Mouse (Mus musculus): Measurements from ENCODE around the gene Ncapd2. TPM values are rescaled to one million over a fixed set of nuclear protein-coding genes. Genes with fewer than 3 reads are reported as not detected.

Ncapd2 gene
- polyA plus RNA-seq, 1 experiment from 2014 or later: 148 TPM

DNA sequence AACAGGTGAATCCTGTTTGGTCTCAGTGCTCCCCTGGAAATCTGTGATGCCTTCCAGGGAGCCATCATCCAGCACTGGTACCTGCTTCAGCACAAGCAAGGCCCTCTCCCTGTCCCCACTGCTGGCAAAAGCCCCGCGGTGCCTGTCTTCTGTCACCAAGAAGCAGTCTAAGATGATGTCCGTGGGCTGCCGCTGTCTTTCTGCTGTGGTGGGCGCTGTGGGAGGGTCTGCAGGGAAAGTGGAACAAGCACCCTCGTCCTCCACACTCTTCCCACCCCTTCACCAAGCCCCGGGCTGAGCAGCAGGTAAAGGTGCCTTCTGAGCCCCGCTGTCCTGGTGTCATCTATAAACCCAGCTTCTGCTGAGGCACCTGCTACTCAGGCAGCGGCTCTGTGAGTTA lies 39.1 kb upstream of the Ncapd2 start:
- peak overlapping the region; percentile 91 for H3K4me2 ChIP-seq (replicated peaks)
- H3K4me3 ChIP-seq: no peak overlapping the region
- no peaks in the 10 kb centered on the region for H3K27me3 ChIP-seq
- H3K9me3 ChIP-seq: no peaks in the 10 kb centered on the region
- H3K27ac ChIP-seq: no peak overlapping the region
- no peak for ATAC-seq (ENCODE audit: low FRiP score, low read depth)
- H3K9ac ChIP-seq: no peak overlapping the region
- H3K36me3 ChIP-seq: no peaks in the 10 kb centered on the region; the same call in 1 of the 2 replicates
- 66% methylated on average over 9 of the region's 9 CpGs for WGBS
- H3K4me1 ChIP-seq: peaks cover 28% of the 10 kb centered on the region

DNA sequence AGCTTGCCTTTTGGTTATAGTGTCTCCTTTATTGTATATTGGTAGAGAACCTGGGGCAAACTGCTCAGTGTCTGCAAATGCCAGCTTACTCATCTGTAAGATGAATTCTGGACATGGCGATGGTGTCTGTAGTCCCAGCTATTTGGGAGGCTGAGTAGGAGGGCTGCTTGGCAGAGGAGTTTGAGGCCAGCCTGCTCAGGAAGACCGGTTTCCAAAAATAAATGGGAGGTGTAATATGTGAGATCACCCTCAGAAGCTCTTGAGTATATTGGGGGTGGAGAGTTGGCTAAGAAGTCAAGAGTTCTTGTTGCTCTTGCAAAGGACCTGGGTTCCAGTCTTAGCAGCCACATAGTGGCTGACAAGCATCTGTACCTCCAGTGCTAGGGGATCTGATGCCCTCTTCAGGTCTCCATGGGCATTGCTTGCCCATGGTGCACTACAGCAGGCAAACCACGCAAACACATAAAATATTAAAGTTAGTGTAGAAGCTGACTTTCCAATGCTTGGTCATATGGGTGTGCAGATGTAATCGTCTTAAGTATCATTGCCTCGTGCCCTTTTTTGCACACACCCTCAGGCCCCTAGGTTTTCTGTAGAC lies 34.1 kb upstream of the Ncapd2 start:
- 83% methylated on average over 5 of the region's 5 CpGs for WGBS
- no peak for ATAC-seq (ENCODE audit: low FRiP score, low read depth)
- H3K27me3 ChIP-seq: no peaks in the 10 kb centered on the region

DNA sequence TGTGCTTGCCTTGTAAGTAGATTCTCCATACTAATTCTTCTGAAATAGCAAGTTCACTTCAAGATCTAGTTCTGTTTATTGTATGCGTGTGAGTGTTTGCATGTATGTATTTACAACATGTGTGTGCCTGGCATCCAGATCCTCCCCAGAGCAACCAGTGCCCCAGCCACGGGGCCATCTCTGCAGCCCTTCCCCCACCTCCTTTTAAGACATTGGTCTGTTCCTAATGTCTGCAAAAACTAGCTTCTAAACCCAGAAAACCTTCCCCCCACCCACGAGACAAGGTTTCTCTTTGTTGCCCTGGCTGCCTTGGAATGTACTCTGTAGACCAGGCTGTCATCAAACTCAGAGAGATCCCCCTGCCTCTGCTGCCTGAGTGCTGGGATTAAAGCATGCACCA lies 31.1 kb upstream of the Ncapd2 start:
- Histone ChIP-seq H3K9ac (no peak overlapping the region), H3K27ac (no peak overlapping the region), H3K4me2 (replicated peaks) (no peak overlapping the region), H3K27me3 (no peaks in the 10 kb centered on the region), H3K4me3 (no peak overlapping the region), H3K9me3 (no peaks in the 10 kb centered on the region), H3K36me3 (peaks cover 13% of the 10 kb centered on the region), H3K4me1 (no peaks in the 10 kb centered on the region)
- WGBS: 73% methylated on average over 3 of the region's 3 CpGs
- ATAC-seq (ENCODE audit: low FRiP score, low read depth): no peak

More for the DNA sequence above, 34.1 kb upstream of the Ncapd2 start:
- peaks cover 13% of the 10 kb centered on the region for H3K36me3 ChIP-seq
- no peak overlapping the region for H3K4me2 ChIP-seq (replicated peaks)
- no peak overlapping the region for H3K9ac ChIP-seq
- H3K4me3 ChIP-seq: no peak overlapping the region
- H3K27ac ChIP-seq: no peak overlapping the region
- H3K4me1 ChIP-seq: peaks cover 2% of the 10 kb centered on the region; the same call in 1 of the 2 replicates
- no peaks in the 10 kb centered on the region for H3K9me3 ChIP-seq

DNA sequence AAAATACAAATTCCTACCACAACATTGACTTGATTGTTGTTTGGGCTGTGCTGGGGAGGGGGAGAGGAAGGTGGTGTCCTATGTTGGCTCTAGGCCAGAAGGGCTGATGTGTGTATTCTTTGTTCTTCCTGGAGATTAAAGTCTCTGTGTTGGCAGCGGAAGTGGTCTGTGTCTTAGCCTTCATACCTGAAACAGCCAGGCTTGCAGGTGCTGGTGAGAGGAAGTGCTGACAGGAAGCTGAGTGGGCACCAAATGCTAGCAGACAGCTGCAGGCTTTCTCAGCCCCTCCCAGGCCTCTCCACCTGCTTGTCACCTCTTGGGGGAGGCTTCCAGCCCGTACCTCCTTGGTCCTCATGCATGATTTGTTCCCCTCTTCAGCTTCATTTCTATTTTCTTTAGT lies 30.6 kb upstream of the Ncapd2 start:
- Histone ChIP-seq H3K9ac (no peak overlapping the region), H3K36me3 (peaks cover 13% of the 10 kb centered on the region), H3K27ac (no peak overlapping the region), H3K27me3 (no peaks in the 10 kb centered on the region), H3K9me3 (no peaks in the 10 kb centered on the region), H3K4me1 (no peaks in the 10 kb centered on the region), H3K4me2 (replicated peaks) (no peak overlapping the region), H3K4me3 (no peak overlapping the region)
- no peak for ATAC-seq (ENCODE audit: low FRiP score, low read depth)
- WGBS: 54% methylated on average over 2 of the region's 2 CpGs

DNA sequence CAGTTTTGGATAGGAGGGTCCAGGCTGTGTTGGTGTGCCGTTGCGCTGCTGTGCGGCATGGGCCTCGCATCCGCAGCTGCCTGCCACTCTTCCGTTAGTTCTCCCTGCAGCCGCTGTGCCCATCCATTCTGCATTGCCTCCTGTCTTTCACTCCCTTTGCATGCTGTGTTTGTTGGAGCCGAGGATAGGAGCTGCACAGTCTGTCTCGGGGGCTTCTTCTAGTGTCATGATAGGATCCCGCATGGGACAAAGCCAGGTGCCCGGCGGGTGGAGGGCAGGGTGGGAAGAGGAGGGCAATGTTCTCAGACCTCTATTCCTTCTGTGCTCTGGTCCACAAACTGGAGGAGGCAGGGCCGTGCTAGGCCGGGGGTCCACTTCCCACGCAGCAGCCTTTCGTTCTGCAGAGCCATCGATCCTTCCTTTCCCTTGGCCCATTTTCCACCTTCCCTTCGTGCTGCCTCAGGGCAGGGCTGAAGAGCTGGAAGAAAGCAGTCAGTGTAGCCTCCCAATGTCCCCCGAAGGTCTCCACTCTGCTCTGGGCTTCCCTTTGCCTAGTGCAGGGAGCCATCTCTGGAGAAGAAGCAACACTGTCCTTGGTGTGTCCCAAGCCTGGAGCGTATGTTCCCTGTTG lies 29.7 kb upstream of the Ncapd2 start:
- Histone ChIP-seq H3K36me3 (peaks cover 13% of the 10 kb centered on the region), H3K4me3 (no peak overlapping the region), H3K9ac (no peak overlapping the region), H3K4me1 (peaks cover 9% of the 10 kb centered on the region; the same call in 1 of the 2 replicates), H3K9me3 (no peaks in the 10 kb centered on the region), H3K27me3 (no peaks in the 10 kb centered on the region), H3K4me2 (replicated peaks) (no peak overlapping the region), H3K27ac (no peak overlapping the region)
- no peak for ATAC-seq (ENCODE audit: low FRiP score, low read depth)
- 89% methylated on average over 20 of the region's 20 CpGs for WGBS

DNA sequence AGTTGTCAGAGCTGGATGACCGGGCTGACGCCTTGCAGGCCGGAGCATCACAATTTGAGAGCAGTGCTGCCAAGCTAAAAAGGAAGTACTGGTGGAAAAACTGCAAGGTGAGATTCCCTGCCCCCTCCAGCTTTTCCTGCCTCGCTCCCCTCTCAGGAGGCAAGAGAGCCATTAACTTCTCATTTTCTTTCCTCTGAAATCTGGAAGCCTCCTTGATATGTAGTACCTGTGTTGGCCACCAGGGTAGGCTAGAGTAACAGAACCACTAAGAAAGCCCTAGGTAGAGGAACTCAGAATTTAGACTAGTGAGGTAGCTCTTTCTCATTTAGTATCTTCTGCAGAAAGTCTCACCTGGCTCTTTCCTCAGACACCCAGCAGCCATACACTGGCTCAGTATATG lies 27.5 kb upstream of the Ncapd2 start:
- Histone ChIP-seq H3K4me2 (replicated peaks) (no peak overlapping the region), H3K36me3 (peaks cover 5% of the 10 kb centered on the region; the same call in 1 of the 2 replicates), H3K4me1 (peaks cover 13% of the 10 kb centered on the region; the same call in 1 of the 2 replicates), H3K27ac (no peak overlapping the region), H3K9ac (no peak overlapping the region), H3K9me3 (no peaks in the 10 kb centered on the region), H3K27me3 (peaks cover 5% of the 10 kb centered on the region; the same call in 1 of the 2 replicates), H3K4me3 (no peak overlapping the region)
- WGBS: 72% methylated on average over 4 of the region's 4 CpGs
- ATAC-seq (ENCODE audit: low FRiP score, low read depth): no peak

DNA sequence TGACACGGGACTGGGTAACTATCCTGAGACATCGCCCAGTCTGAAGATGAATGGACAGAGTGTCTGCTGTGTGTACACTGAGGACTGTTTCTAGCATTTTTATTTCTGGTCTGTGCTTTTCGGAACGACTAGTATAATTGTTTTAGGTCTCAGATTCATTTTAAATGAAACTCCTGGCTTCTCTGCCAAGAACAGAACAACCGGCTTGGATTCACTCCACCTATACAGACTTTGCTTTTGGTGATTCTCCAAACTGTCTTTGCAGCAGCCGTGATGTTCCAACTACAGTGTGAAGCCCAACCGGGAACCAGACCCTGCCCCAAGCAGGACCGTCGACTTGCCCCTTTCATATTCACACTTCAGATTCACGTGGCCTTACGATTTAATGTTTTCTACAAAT lies 26.4 kb upstream of the Ncapd2 start:
- no peak for ATAC-seq (ENCODE audit: low FRiP score, low read depth)
- H3K9me3 ChIP-seq: no peaks in the 10 kb centered on the region
- H3K36me3 ChIP-seq: peaks cover 2% of the 10 kb centered on the region; the same call in 1 of the 2 replicates
- H3K27me3 ChIP-seq: peaks cover 16% of the 10 kb centered on the region
- no peak overlapping the region for H3K4me2 ChIP-seq (replicated peaks)
- H3K9ac ChIP-seq: no peak overlapping the region
- H3K4me3 ChIP-seq: no peak overlapping the region
- no peak overlapping the region for H3K27ac ChIP-seq
- H3K4me1 ChIP-seq: peaks cover 13% of the 10 kb centered on the region; the same call in 1 of the 2 replicates
- 87% methylated on average over 11 of the region's 11 CpGs for WGBS

DNA sequence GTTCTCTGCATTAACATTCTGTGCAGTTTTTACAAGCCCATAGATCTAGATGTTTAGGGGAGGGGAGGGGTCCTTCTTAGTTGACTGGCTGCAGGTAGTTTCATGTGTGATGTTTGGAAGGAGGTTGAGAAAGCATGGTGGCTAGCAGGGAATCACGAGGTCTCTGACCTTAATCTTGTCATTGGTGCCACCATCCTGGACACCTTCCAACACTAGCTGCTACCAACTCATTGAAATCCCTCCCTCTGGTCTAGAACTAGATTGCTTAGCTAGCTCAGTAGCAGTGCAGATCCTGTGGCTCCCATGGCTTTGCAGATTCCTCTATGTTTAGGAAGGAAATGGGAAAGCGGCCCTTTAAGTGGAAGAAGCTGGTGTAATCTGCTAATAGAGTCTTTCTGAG lies 25.4 kb upstream of the Ncapd2 start:
- Histone ChIP-seq H3K9me3 (no peaks in the 10 kb centered on the region), H3K36me3 (no peaks in the 10 kb centered on the region; the same call in 1 of the 2 replicates), H3K27ac (no peak overlapping the region), H3K9ac (no peak overlapping the region), H3K27me3 (peaks cover 19% of the 10 kb centered on the region), H3K4me2 (replicated peaks) (peak overlapping the region; percentile 91), H3K4me1 (peaks cover 13% of the 10 kb centered on the region; the same call in 1 of the 2 replicates), H3K4me3 (0 out of 2 replicates have a peak overlapping the region, but pooled peaks have one; percentile 69)
- 89% methylated on average over 2 of the region's 2 CpGs for WGBS
- ATAC-seq (ENCODE audit: low FRiP score, low read depth): no peak

DNA sequence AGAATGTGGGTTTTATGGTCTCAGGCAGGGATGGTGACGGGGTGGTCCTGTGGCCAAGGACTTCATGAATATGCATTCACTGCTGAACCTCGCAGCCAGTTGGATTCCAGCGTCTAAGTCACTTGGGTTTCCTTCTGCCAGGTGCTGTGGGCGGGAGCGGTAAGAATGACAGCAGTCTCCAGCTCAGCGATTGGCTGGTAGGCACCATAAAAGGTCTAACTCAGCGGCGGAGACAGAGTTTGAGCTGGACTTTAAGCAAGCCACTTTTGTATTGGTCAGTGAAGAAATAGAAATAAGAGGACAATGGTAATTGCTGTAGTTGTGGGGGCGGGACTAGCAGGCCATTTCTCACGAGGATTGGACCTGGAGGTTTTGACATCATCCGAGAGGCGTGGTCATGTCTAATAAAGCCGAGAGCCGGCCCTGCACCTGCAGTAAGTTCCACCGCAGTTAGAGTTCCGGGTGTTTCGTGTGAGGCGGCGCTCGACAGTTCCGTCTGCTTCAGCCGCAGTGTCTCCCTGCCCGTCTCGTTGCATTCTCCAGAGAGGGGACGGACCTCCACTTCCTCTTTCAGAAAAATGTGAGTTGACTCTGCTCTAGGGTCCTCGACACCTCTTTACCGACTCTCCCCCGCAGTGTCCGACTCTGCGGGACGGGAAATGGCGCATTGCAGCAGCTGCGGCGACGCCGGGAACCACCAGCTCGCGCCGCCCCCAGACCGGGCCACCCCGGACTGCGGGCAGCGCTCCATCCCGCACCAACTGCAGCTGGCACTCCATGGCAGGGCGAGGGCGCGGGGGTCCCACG lies 23.9 kb upstream of the Ncapd2 start, which contains the start of gene Vamp1:
Vamp1 (plus strand) TSS at position 404 of the 807 bp plus-strand sequence.
- no peaks in the 10 kb centered on the region for H3K9me3 ChIP-seq
- under 1% methylated on average over 48 of the region's 48 CpGs for WGBS
- H3K27ac ChIP-seq: peak within 1 kb of the TSS; percentile 62; the same call in 1 of the 2 replicates
- H3K4me3 ChIP-seq: peak within 1 kb of the TSS; percentile 69
- H3K4me2 ChIP-seq (replicated peaks): peak within 1 kb of the TSS; percentile 91
- H3K27me3 ChIP-seq: peaks cover 24% of the 10 kb centered on the region
- H3K36me3 ChIP-seq: no peaks in the 10 kb centered on the region; the same call in 1 of the 2 replicates
- H3K9ac ChIP-seq: peak within 1 kb of the TSS; percentile 83
- ATAC-seq (ENCODE audit: low FRiP score, low read depth): peak; percentile 96
- peaks cover 13% of the 10 kb centered on the region; the same call in 1 of the 2 replicates for H3K4me1 ChIP-seq

DNA sequence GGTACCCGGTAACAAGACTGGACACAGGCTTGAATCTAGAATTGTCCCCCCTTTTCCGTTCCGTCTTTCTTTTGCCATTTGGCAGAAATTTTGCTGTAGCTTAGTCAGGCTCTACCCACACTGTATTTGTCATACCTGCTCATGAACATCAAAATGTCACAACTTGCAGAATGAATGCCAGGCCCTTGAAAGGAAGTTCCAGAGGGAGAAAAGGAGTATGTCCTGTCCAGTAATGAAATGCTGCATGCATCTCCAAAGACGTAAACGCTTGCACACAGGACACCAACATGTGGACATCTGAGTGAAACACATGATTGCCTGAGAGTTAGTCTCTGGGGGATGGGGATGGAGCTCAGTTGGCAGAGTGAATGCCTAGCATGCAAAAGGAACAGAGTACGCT lies 22.2 kb upstream of the Ncapd2 start:
- no peaks in the 10 kb centered on the region for H3K36me3 ChIP-seq
- ATAC-seq (ENCODE audit: low FRiP score, low read depth): no peak
- H3K4me1 ChIP-seq: peaks cover 13% of the 10 kb centered on the region; the same call in 1 of the 2 replicates
- H3K9ac ChIP-seq: no peak overlapping the region
- no peak overlapping the region for H3K4me3 ChIP-seq
- H3K27me3 ChIP-seq: peaks cover 24% of the 10 kb centered on the region
- H3K4me2 ChIP-seq (replicated peaks): no peak overlapping the region
- no peak overlapping the region for H3K27ac ChIP-seq
- no peaks in the 10 kb centered on the region for H3K9me3 ChIP-seq
- 78% methylated on average over 6 of the region's 6 CpGs for WGBS

DNA sequence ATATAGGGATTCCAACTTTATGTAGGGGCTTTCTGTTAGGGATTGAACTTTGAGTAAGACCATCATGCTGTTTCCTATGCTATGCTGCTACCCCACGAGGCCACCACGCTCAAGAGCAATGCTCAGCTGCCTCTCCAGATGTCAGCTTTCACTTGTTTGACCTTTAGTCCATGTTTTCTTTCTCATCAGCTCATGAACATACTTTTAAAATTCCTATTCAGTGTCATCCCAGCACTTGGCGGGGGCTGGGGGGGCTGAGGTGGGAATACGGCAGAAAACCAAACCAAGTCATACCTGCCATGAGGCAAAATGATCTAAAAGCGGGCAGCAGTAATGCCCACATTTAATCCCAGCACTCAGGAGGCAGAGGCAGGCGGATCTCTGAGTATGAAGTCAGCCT lies 21.6 kb upstream of the Ncapd2 start:
- Histone ChIP-seq H3K4me3 (no peak overlapping the region), H3K36me3 (no peaks in the 10 kb centered on the region), H3K27ac (no peak overlapping the region), H3K4me1 (peaks cover 13% of the 10 kb centered on the region; the same call in 1 of the 2 replicates), H3K4me2 (replicated peaks) (no peak overlapping the region), H3K27me3 (peaks cover 24% of the 10 kb centered on the region), H3K9ac (no peak overlapping the region), H3K9me3 (no peaks in the 10 kb centered on the region)
- no peak for ATAC-seq (ENCODE audit: low FRiP score, low read depth)
- 72% methylated on average over 6 of the region's 6 CpGs for WGBS

DNA sequence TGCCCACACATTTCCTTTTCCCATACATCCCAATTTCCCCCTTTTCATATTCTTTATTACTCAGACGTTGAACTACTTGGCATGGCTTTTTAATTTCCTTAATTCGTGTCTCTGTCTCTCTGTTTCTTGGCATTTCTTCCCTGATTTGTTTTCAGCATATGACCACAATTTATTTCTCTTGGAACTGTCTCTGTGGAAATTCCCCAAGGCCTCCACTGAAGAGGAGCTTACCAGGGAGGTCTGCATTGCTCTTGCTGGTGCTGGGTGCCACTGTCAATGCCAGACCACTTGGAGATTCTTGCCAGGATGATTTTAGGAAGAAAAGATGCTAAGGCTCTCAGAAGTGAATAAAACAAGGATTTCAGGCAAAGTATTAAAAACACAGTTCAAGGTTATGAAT lies 21.1 kb upstream of the Ncapd2 start:
- no peak for ATAC-seq (ENCODE audit: low FRiP score, low read depth)
- Histone ChIP-seq H3K4me3 (no peak overlapping the region), H3K27ac (no peak overlapping the region), H3K27me3 (peaks cover 24% of the 10 kb centered on the region), H3K4me2 (replicated peaks) (no peak overlapping the region), H3K9me3 (no peaks in the 10 kb centered on the region), H3K36me3 (no peaks in the 10 kb centered on the region), H3K9ac (no peak overlapping the region), H3K4me1 (peaks cover 13% of the 10 kb centered on the region; the same call in 1 of the 2 replicates)
- WGBS: 41% methylated on average over 2 of the region's 2 CpGs
